Mouse (Mus musculus) CH12.LX (cell line): ENCODE measurements around the gene Urgcp. TPM values are rescaled to one million over a fixed set of nuclear protein-coding genes. Genes with fewer than 3 reads are reported as not detected.

Source experiments
- DNase-seq: peaks from one replicate; pipeline ENCODE4 v3.0.0-alpha.2; 2013; ENCODE audit errors: extremely low read depth
- H3K27ac ChIP-seq: 2 replicates; pipeline ENCODE4 v1.5.1; 2012; ENCODE audit warnings: low read depth, mild to moderate bottlenecking, control low read depth, moderate library complexity; ENCODE audit not compliant: insufficient read depth
- H3K27me3 ChIP-seq: replicated peaks from 2 replicates; pipeline ENCODE3; 2012; ENCODE audit warnings: inconsistent platforms
- H3K36me3 ChIP-seq, 2 experiments: replicated peaks in 1 of 2; 2 replicates each; pipeline versions ENCODE3 to v1.6.1; 2012; ENCODE audit warnings: inconsistent platforms in 1 of 2, low read length in 1 of 2, mild to moderate bottlenecking in 1 of 2, mixed read lengths in 1 of 2, moderate library complexity in 1 of 2; ENCODE audit not compliant: control insufficient read depth in 1 of 2, insufficient read depth in 1 of 2
- H3K4me1 ChIP-seq, 2 experiments: 2 replicates each; pipeline ENCODE4 v1.6.1; 2012; ENCODE audit warnings: inconsistent platforms in 1 of 2, moderate library complexity in 1 of 2; ENCODE audit not compliant: insufficient read depth in 2 of 2, control insufficient read depth in 1 of 2
- H3K4me2 ChIP-seq: 2 replicates; pipeline ENCODE4 v1.6.1; 2012; ENCODE audit warnings: low read depth, mild to moderate bottlenecking, control low read depth; ENCODE audit not compliant: poor library complexity, insufficient read depth, severe bottlenecking
- H3K4me3 ChIP-seq, 3 experiments: fragments of 150-350 bp in 1 of 3; sonication (generic) in 1 of 3; replicated peaks in 1 of 3; 2 replicates each; pipeline versions ENCODE3 to v1.5.1; 2011 to 2012; ENCODE audit warnings: low read depth in 2 of 3, low read length in 2 of 3, mild to moderate bottlenecking in 2 of 3, moderate library complexity in 2 of 3, control low read depth in 1 of 3, improper control_type of control experiment in 1 of 3, inconsistent platforms in 1 of 3, mixed read lengths in 1 of 3; ENCODE audit not compliant: poor library complexity in 1 of 3
- H3K79me2 ChIP-seq: replicated peaks from 2 replicates; pipeline ENCODE4 v1.6.1; 2012; ENCODE audit warnings: mild to moderate bottlenecking, moderate library complexity; ENCODE audit not compliant: control insufficient read depth, poor library complexity, insufficient read depth, severe bottlenecking; ENCODE audit errors: extremely low read depth
- H3K9ac ChIP-seq: 2 replicates; pipeline ENCODE4 v1.6.1; 2012; ENCODE audit warnings: low read depth, mild to moderate bottlenecking, control low read depth, moderate library complexity; ENCODE audit not compliant: insufficient read depth
- H3K9me3 ChIP-seq: replicated peaks from 2 replicates; pipeline ENCODE3; 2012; ENCODE audit warnings: low read length, inconsistent platforms, mixed read lengths
- BHLHE40 ChIP-seq: IDR thresholded peaks from 2 replicates; pipeline ENCODE4 v1.6.1; 2011; ENCODE audit warnings: mild to moderate bottlenecking, low read depth, low read length, improper control_type of control experiment
- ELF1 ChIP-seq: IDR thresholded peaks from 2 replicates; pipeline ENCODE4 v1.6.1; 2014; ENCODE audit warnings: low read depth, mild to moderate bottlenecking, inconsistent platforms, low read length, improper control_type of control experiment
- GABPA ChIP-seq: IDR thresholded peaks from 2 replicates; pipeline ENCODE4 v1.6.1; 2012; ENCODE audit warnings: low read depth, low read length, improper control_type of control experiment, inconsistent platforms; ENCODE audit not compliant: insufficient replicate concordance
- HCFC1 ChIP-seq: IDR thresholded peaks from 2 replicates; pipeline ENCODE4 v1.6.1; 2012; ENCODE audit warnings: low read depth, mild to moderate bottlenecking, inconsistent platforms, low read length, improper control_type of control experiment
- JUN ChIP-seq: IDR thresholded peaks from 2 replicates; pipeline ENCODE4 v1.6.1; 2011; ENCODE audit warnings: low read depth, mild to moderate bottlenecking, low read length, improper control_type of control experiment, moderate library complexity; ENCODE audit not compliant: insufficient read depth
- JUND ChIP-seq: conservative IDR thresholded peaks from 2 replicates; pipeline ENCODE4 v1.6.1; 2011; ENCODE audit warnings: low read depth, low read length, improper control_type of control experiment
- MAX ChIP-seq: IDR thresholded peaks from 2 replicates; pipeline ENCODE4 v1.6.1; 2011; ENCODE audit warnings: low read length, improper control_type of control experiment
- MAZ ChIP-seq: IDR thresholded peaks from 2 replicates; pipeline ENCODE4 v1.6.1; 2012; ENCODE audit warnings: low read depth, mild to moderate bottlenecking, inconsistent platforms, low read length, improper control_type of control experiment, moderate library complexity
- MEF2A ChIP-seq: IDR thresholded peaks from 2 replicates; pipeline ENCODE4 v1.6.1; 2014; ENCODE audit warnings: low read depth, mild to moderate bottlenecking, inconsistent platforms, low read length, improper control_type of control experiment, borderline replicate concordance
- MYC ChIP-seq: IDR thresholded peaks from 2 replicates; pipeline ENCODE4 v1.6.1; 2011; ENCODE audit warnings: low read depth, mild to moderate bottlenecking, improper control_type of control experiment, low read length
- RCOR1 ChIP-seq: conservative IDR thresholded peaks from 2 replicates; pipeline ENCODE4 v1.6.1; 2012; ENCODE audit warnings: low read depth, mild to moderate bottlenecking, inconsistent platforms, low read length, improper control_type of control experiment
- SIN3A ChIP-seq: IDR thresholded peaks from 2 replicates; pipeline ENCODE4 v1.6.1; 2012; ENCODE audit warnings: low read length, improper control_type of control experiment, inconsistent platforms
- UBTF ChIP-seq: IDR thresholded peaks from 2 replicates; pipeline ENCODE4 v1.6.1; 2012; ENCODE audit warnings: low read depth, mild to moderate bottlenecking, inconsistent platforms, low read length, improper control_type of control experiment, moderate library complexity
- dilution Hi-C: fragments of 300-500 bp; cut with MboI; formaldehyde crosslinking; loops from 2 replicates; pipeline ENCODE4 v1.14.3; 2020; ENCODE audit warnings: low sequenced_read_pairs; ENCODE audit not compliant: extremely low pct_unique_long_range_greater_than_20kb, extremely low pct_ligation_motif_present
- in situ Hi-C: fragments of 300-500 bp; cut with MboI; formaldehyde crosslinking; loops from 3 replicates; pipeline ENCODE4 v1.14.3; 2019; ENCODE audit warnings: low sequenced_read_pairs, low pct_ligation_motif_present, low pct_unique_long_range_greater_than_20kb, mixed read lengths
- polyA plus RNA-seq: library from polyadenylated mRNA; unstranded; fragments of >175 nt; gene quantifications from 2 replicates; pipeline ENCODE4 v1.2.1, GENCODE M21; 2012; ENCODE audit warnings: low read depth; ENCODE audit not compliant: insufficient read length
- total RNA-seq, 2 experiments: library from RNA; depleted of rRNA; stranded (reverse); fragments of 300-350 nt in 1 of 2; fragments of >200 nt in 1 of 2; gene quantifications; 2 replicates each; pipeline ENCODE4 v1.2.3; 2012 to 2014

Gene Urgcp
- total and polyA plus RNA-seq, 3 experiments = 11.7 to 13.1 (median 11.7) TPM

DNA sequence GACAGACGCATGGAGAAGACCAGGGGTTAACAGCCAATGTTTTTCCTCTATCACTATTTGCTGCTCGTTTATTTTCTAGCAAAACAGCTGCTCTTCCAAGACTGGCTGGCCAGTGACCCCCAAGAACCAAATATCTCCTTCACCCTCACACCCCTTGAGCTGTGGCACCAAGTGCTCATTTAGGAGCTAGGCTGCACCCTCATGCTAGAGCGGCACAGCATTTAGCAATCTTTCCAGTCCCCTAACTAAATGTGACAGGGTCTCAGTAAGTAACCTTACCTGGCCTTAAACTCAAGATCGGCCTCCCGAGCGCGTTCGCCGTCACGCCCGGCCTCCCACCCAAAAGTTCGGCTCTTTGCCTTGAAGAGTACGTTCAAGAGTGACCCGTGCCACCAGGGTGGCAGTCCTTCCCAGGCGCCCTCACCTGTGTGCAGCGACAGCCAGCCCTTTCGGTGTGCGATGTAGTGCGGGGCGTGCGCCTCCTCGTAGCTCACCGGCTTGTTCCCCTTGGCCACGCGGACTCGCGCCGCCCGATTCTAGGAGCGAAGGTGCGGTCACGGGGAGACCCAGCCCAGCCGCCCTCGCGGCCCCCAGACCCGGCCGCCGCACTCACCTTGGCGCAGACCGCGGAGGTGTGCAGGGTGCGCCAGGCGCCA lies 55.2 kb downstream of the Urgcp start:
- dilution Hi-C loops (no loop called here), in situ Hi-C loops (no loop called here)
- peak overlapping the region; percentile 85 to 100 (median 90) for H3K4me3 ChIP-seq
- H3K9me3 ChIP-seq = no peaks in the 10 kb centered on the region
- H3K4me1 ChIP-seq = peaks cover 8 to 23% of the 10 kb centered on the region in 2 experiments
- H3K27me3 ChIP-seq = peaks cover 7% of the 10 kb centered on the region
- peaks cover 5 to 28% of the 10 kb centered on the region in 2 experiments for H3K36me3 ChIP-seq
- H3K9ac ChIP-seq = peak overlapping the region; percentile 90
- DNase-seq = no peak
- H3K4me2 ChIP-seq = peak overlapping the region; percentile 45
- H3K27ac ChIP-seq = 0 out of 2 replicates have a peak overlapping the region, but pooled peaks have one; percentile 5
- TF ChIP-seq UBTF (peak; percentile 66), GABPA (no peak), SIN3A (peak; percentile 38; the same call in 1 of the 2 replicates)
- TF ChIP-seq, all 38 proteins: peak for 2
- no peaks in the 10 kb centered on the region for H3K79me2 ChIP-seq

DNA sequence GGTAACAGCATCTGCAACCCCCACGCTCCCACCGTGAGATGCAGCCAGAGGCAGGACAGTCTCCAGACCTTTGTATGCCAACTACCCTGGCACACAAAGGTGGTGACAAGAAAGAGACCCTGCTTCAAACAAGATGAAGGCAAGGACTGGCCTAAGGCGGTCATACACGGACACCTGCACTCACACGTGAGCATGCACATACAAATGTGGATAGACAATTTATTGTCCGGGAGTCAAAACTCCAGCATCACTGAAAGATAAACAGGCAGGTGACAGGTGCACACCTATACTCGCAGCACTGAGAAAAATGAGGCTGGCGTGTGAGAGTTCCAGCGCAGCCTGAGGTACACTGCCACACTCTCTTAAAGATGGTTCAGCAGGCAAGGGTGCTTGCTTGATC lies 56.2 kb downstream of the Urgcp start:
- Histone ChIP-seq H3K9me3 (no peaks in the 10 kb centered on the region), H3K4me2 (no peak overlapping the region), H3K36me3 (peaks cover 5 to 28% of the 10 kb centered on the region in 2 experiments), H3K27me3 (peaks cover 7% of the 10 kb centered on the region), H3K4me1 (peaks cover 8 to 23% of the 10 kb centered on the region in 2 experiments), H3K79me2 (no peaks in the 10 kb centered on the region), H3K27ac (no peak overlapping the region), H3K4me3 (no peak overlapping the region), H3K9ac (no peak overlapping the region)
- dilution Hi-C loops (no loop called here), in situ Hi-C loops (no loop called here)
- TF ChIP-seq MEF2A (no peak), JUN (no peak), BHLHE40 (no peak), HCFC1 (no peak), MAX (no peak), MYC (no peak), JUND (no peak), ELF1 (no peak), RCOR1 (no peak), UBTF (no peak), MAZ (no peak)
- no peak for DNase-seq
